Mouse (Mus musculus) cortical plate, adult 2 months (tissue): ENCODE measurements at regions not wholly inside any gene's neighbourhood (a gene's known extent, or its start where the extent isn't known, plus 50 kb on each side); places are given as distances from the start of the nearest gene placed in this dataset.

Source experiments
- CTCF ChIP-seq: fragments of 200-500 bp; IDR thresholded peaks from 2 replicates; pipeline ENCODE4 v1.5.1; 2011; ENCODE audit warnings: mild to moderate bottlenecking, control low read depth, low read length; ENCODE audit not compliant: insufficient read depth; ENCODE audit errors: extremely low read depth
- POLR2A ChIP-seq: fragments of 200-500 bp; IDR thresholded peaks from 2 replicates; pipeline ENCODE4 v1.6.1; 2011; ENCODE audit warnings: mild to moderate bottlenecking, low read length, control low read depth; ENCODE audit not compliant: insufficient read depth; ENCODE audit errors: extremely low read depth

DNA sequence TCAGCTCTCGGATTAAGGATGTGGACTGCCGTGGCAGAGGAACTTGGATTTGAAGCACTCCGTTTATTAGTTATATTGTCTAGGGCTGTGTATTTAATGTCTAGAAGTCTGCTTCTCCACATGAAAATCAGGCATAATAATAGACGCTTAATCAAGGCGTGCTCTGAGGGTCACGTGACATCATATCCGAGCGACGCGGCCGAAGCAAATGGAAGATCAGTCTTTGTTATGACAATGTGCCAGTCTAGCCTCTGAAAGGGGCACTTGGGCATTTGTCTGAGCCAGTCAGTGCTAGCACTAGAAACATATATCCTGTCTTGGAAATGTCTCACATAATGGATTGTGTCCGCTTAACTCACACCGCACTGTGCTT, 70.5 kb upstream of the Caprin1 start:
- TF ChIP-seq CTCF (no peak), POLR2A (no peak)
